In the genomic region with DNA sequence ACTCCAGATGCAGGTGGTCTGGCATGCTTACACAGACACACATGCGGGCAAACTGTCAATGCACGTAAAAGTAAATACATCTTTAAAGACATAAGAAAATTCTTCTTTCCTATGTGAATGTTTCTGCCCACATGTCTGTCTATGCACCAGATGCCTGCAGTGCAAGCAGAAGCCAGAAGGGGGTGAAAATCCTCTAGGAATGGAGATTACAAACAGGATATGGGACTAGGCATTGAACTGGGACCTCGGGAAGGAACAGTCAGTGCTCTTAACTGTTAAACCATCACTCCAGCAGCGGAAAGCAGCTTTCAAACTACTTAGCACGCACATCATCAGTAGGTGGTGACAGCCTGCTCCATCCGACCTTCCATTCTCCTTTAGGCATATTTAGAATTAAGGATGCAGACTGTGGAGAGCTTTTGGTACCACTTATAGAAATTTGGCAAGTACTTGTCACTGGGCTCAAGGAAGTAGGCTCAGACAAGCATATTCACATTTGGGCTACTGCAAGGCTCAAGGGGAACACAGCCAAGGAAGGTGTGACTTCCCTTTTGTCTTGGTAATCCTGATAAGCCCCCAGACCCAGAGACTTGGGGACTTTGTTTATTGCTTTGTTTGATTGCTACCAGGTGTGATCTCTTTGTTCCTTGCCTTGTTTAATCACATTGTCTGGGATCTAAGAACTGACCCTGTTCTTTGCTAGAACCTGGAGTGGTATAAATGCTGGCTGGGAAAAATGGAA, we compare ENCODE assay signal across 9 mouse cellular contexts. TPM values are rescaled to one million over a fixed set of nuclear protein-coding genes. Genes with fewer than 3 reads are reported as not detected.
DNase-seq lines count a peak whose midpoint lies in the region; ATAC-seq and TF ChIP-seq lines count a peak whose summit lies in the region.
"Had no signal": no experiment of that assay in that cellular context is flagged by ENCODE, and none has a peak within 500 bp of the region (broad histone marks: within the 10 kb centered on the region; RNA-seq: fewer than 3 reads in every experiment).

No protein-coding gene starts in this region.

- H3K4me1 ChIP-seq in heart, adult 2 months (ENCODE audit: control insufficient read depth, insufficient read depth, low read length): peaks cover 1% of the 10 kb centered on the region; the same call in 1 of the 2 replicates
- H3K4me1 ChIP-seq in heart, embryonic 11.5 days (ENCODE audit: control insufficient read depth, insufficient read depth, low read length): no peaks in the 10 kb centered on the region
- no peaks in the 10 kb centered on the region for H3K4me1 ChIP-seq in heart, postnatal 0 days (ENCODE audit: control insufficient read depth, insufficient read depth)
- H3K4me1 ChIP-seq: hindbrain, embryonic 15.5 days had no signal

- H3K27me3 ChIP-seq in heart, adult 2 months (ENCODE audit: control insufficient read depth, insufficient read depth, low read length): no peaks in the 10 kb centered on the region
- H3K27me3 ChIP-seq in heart, embryonic 11.5 days (ENCODE audit: control insufficient read depth, insufficient read depth, low read length): no peaks in the 10 kb centered on the region
- H3K27me3 ChIP-seq in heart, postnatal 0 days (ENCODE audit: control insufficient read depth, insufficient read depth, low read length): no peaks in the 10 kb centered on the region
- H3K27me3 ChIP-seq: hindbrain, embryonic 15.5 days had no signal

- H3K9ac ChIP-seq in heart, adult 2 months (ENCODE audit: low read depth, low read length): no peak overlapping the region
- no peak overlapping the region for H3K9ac ChIP-seq in heart, embryonic 11.5 days (ENCODE audit: low read depth, low read length)
- no peak overlapping the region for H3K9ac ChIP-seq in heart, postnatal 0 days (replicated peaks; ENCODE audit: low read depth, low read length)
- H3K9ac ChIP-seq: hindbrain, embryonic 15.5 days had no signal

- H3K27ac ChIP-seq in heart, adult 2 months: no peak overlapping the region
- no peak overlapping the region for H3K27ac ChIP-seq in heart, embryonic 11.5 days (ENCODE audit: low read depth, low read length)
- H3K27ac ChIP-seq in heart, postnatal 0 days (ENCODE audit: low read depth): no peak overlapping the region
- H3K27ac ChIP-seq: hindbrain, embryonic 15.5 days had no signal

- WGBS in heart, adult 2 months: 21% methylated on average over 6 of the region's 6 CpGs
- WGBS in heart, embryonic 11.5 days (ENCODE audit: insufficient replicate concordance): 22% methylated on average over 6 of the region's 6 CpGs
- 18% methylated on average over 6 of the region's 6 CpGs for WGBS in heart, postnatal 0 days

- TF ChIP-seq POLR2A in heart, adult 2 months (IDR thresholded peaks at IDR 0.05; ENCODE audit: insufficient read depth, low read depth, low read length): no peak

- DNase-seq in heart, adult 2 months: peak; percentile 32 to 67
- DNase-seq in MN1 (ENCODE audit: low spot score): peak; percentile 58
- DNase-seq in cerebellum, postnatal 4 days (ENCODE audit: low spot score in 2 of 2): peak; percentile 34 to 71
- peak; percentile 36 for DNase-seq in heart, postnatal 0 days (ENCODE audit: low spot score)
- peak; percentile 69 for DNase-seq in left cerebral cortex, adult 11 months (ENCODE audit: low spot score)
- peak; percentile 61 for DNase-seq in ovary, postnatal 14 days (ENCODE audit: low spot score)
- DNase-seq in spleen, adult 18-20 months: no peak

- intact Hi-C loops in heart, adult 2 months (cut with DNase I): loop anchor here (1.0 to 5.0 kb wide), 3 partner anchors 92 to 190 kb away; no protein-coding TSS in a partner anchor

- no peak overlapping the region for H3K4me3 ChIP-seq in heart, adult 2 months
- no peak overlapping the region for H3K4me3 ChIP-seq in heart, embryonic 11.5 days (ENCODE audit: low read depth, low read length)
- H3K4me3 ChIP-seq in heart, postnatal 0 days (ENCODE audit: low read depth, low read length): no peak overlapping the region
- H3K4me3 ChIP-seq: hindbrain, embryonic 15.5 days had no signal

- ATAC-seq in heart, embryonic 11.5 days (replicated peaks; ENCODE audit: insufficient number of reproducible peaks, low FRiP score, low TSS enrichment): no peak
- no peak for ATAC-seq in heart, postnatal 0 days (ENCODE audit: insufficient read depth, low read depth)

- H3K79me2 ChIP-seq in heart, adult 2 months (replicated peaks; ENCODE audit: control insufficient read depth, insufficient read depth, low read length): no peaks in the 10 kb centered on the region

- no peaks in the 10 kb centered on the region for H3K9me3 ChIP-seq in heart, embryonic 11.5 days (replicated peaks; ENCODE audit: control insufficient read depth, low read length)
- no peaks in the 10 kb centered on the region for H3K9me3 ChIP-seq in heart, postnatal 0 days (replicated peaks; ENCODE audit: control insufficient read depth, low read length)
- H3K9me3 ChIP-seq: hindbrain, embryonic 15.5 days had no signal

- H3K36me3 ChIP-seq in heart, adult 2 months (ENCODE audit: control insufficient read depth, insufficient read depth, low read length): no peaks in the 10 kb centered on the region
- H3K36me3 ChIP-seq in heart, embryonic 11.5 days (ENCODE audit: control insufficient read depth, insufficient read depth, low read length): no peaks in the 10 kb centered on the region
- no peaks in the 10 kb centered on the region for H3K36me3 ChIP-seq in heart, postnatal 0 days (replicated peaks; ENCODE audit: control insufficient read depth, insufficient read depth, low read length)
- H3K36me3 ChIP-seq: hindbrain, embryonic 15.5 days had no signal

- TF ChIP-seq EP300 in heart, adult 2 months (IDR thresholded peaks at IDR 0.05; ENCODE audit: insufficient read depth, low read depth, low read length): no peak
- no peak for TF ChIP-seq EP300 in heart, postnatal 0 days (IDR thresholded peaks at IDR 0.05; ENCODE audit: low read depth)

- H3K4me2 ChIP-seq in heart, embryonic 11.5 days: no peak overlapping the region
- H3K4me2 ChIP-seq in heart, postnatal 0 days (ENCODE audit: low read depth, low read length): no peak overlapping the region
- H3K4me2 ChIP-seq: hindbrain, embryonic 15.5 days had no signal

- TF ChIP-seq CTCF in heart, adult 2 months (IDR thresholded peaks at IDR 0.05): peak; percentile 84
- peak; percentile 70 for TF ChIP-seq CTCF in heart, postnatal 0 days (IDR thresholded peaks at IDR 0.05; ENCODE audit: low read depth)

RNA-seq across cellular contexts. Expression of a gene that starts 18.2 kb away (rescaled TPM):
- not detected for total RNA-seq in heart, adult 2 months (2021)
- polyA plus RNA-seq in heart, adult 2 months (2012; rRNA removed): 0.33 TPM in 1 of 2 replicates, not detected in the other
- polyA plus RNA-seq in heart, embryonic 11.5 days (2014; fragmentation: Nextera tagmentation; extraction: Ambion mirVana): 1.0 and 1.1 TPM in 2 replicates
- 1.5 TPM in 1 of 2 replicates, not detected in the other for total RNA-seq in heart, postnatal 0 days (2014; rRNA removed; ENCODE audit: low replicate concordance)
- polyA plus RNA-seq in heart, postnatal 0 days (2015; fragmentation: Nextera tagmentation; extraction: Ambion mirVana): 0.11 and 0.14 TPM in 2 replicates

RNA-seq across cellular contexts. Expression of a gene that starts 42.2 kb away (rescaled TPM):
- total RNA-seq in heart, adult 2 months (2021): 100 to 1,000 TPM; 104 to 116 TPM
- polyA plus RNA-seq in heart, adult 2 months (2012; rRNA removed): 64.4 and 119 TPM in 2 replicates
- polyA plus RNA-seq in heart, embryonic 11.5 days (2014; fragmentation: Nextera tagmentation; extraction: Ambion mirVana): 191 TPM in 2 replicates
- 155 and 219 TPM in 2 replicates for total RNA-seq in heart, postnatal 0 days (2014; rRNA removed; ENCODE audit: low replicate concordance)
- polyA plus RNA-seq in heart, postnatal 0 days (2015; fragmentation: Nextera tagmentation; extraction: Ambion mirVana): 186 and 188 TPM in 2 replicates

RNA-seq across cellular contexts. Expression of a gene that starts 47.4 kb away (rescaled TPM):
- under 1 TPM; 0.55 to 0.84 TPM for total RNA-seq in heart, adult 2 months (2021)
- polyA plus RNA-seq in heart, adult 2 months (2012; rRNA removed): 0.59 and 1.7 TPM in 2 replicates
- 4.1 and 4.6 TPM in 2 replicates for polyA plus RNA-seq in heart, embryonic 11.5 days (2014; fragmentation: Nextera tagmentation; extraction: Ambion mirVana)
- total RNA-seq in heart, postnatal 0 days (2014; rRNA removed; ENCODE audit: low replicate concordance): 0.12 TPM in 1 of 2 replicates, not detected in the other
- 3.2 and 3.8 TPM in 2 replicates for polyA plus RNA-seq in heart, postnatal 0 days (2015; fragmentation: Nextera tagmentation; extraction: Ambion mirVana)

Comparison
In these comparisons a context has a peak if more than half of its experiments do, and no peak if none do; other contexts are left out.
1. DNase-seq: peak in heart, adult 2 months (2 of 2), MN1 (single experiment), cerebellum, postnatal 4 days (2 of 2), heart, postnatal 0 days (single experiment), left cerebral cortex, adult 11 months (single experiment) and ovary, postnatal 14 days (single experiment); none in spleen, adult 18-20 months (0 of 2).